Mouse (Mus musculus) leukemia stem cell, adult 10-12 weeks (primary cell): ENCODE results near the gene Surf2. TPM values are rescaled to one million over a fixed set of nuclear protein-coding genes. Genes with fewer than 3 reads are reported as not detected.

Source experiments
- polyA plus RNA-seq: library from polyadenylated mRNA; stranded (reverse); fragments of >175 nt; gene quantifications from 2 replicates; pipeline ENCODE4 v1.2.3, GENCODE M21; 2012; ENCODE audit warnings: low replicate concordance

The Surf2 gene
- polyA plus RNA-seq: 5.3 and 19.5 TPM in 2 replicates

DNA sequence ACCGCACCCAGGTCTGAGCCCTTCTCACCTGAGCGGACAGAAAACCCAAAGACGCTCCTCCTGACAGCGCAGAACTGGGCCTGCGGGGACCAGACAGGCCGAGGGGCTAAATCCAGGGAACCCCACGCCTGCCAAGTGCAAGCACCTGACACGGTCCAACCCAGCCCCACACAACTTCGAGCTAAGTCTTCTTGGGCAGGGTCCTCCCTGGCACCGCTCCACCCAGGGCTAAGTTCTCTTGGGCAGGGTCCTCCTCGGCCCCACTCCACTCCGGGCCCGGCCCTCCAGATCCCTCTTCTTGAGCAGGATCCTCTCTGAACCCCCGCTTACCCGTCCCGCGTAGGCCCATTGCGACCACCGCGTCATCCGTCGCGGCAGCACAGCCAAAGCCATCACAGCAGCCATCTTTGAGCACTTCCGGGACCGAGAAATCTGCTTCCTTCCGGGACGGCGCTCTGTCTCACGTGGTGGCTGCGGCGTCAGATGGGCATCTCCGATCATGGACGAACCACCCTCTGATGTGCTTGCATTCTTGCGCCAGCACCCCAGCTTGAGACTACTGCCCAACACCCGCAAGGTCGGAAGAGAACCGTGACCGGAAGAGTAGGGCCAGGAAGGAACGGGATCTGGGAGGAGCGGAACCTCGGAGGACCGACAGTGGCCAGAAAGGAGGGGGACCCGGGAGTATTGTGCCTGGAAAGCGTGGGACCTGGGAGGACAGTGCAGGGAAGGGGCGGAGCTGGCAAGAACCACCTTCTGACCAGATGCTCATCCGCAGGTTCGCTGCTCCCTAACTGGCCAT, at the start of gene Surf2, which contains the start of gene Surf1:
Gene Surf2, plus strand, starts transcription at position 441 of the 802 bp plus-strand sequence.
Gene Surf1, minus strand, starts transcription at position 604 of the 802 bp plus-strand sequence.

DNA sequence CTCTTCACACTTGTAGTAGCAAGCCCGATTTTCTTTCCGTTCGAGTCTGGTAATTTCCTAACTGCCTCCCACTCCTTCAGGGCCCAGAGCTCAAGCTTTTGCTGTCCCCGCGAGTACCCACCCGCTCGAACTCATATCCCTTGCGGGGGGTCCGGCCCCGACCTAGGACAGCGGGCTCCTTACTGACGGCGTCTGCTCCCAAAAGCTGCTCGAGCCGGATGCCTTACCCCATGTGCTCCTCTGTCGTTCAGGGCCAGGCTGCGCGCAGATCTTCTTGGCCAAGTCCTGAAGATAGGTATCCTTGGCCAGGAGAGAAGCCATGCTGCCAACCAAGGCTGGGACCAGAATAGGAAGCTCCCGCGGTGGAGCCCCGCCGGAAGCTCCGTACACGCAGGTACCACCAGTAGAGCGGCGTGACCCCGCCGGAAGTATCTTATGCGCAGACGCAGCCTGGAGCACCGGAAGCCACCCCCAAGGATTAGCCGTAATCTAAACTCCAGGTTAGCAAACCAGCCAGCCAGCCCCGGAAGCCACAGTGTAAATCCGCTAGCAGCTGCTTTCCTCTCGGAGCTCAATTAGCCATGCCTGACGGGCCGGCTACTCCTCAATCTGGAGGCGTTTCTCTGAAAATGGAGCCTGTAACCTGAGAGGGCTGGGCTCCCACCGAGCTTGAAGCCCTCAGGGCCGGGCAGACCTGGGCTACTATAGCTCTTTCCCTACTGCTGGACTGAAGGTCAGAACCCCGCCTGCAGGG, 13.5 kb upstream of the Surf2 start, which contains the start of gene Surf6:
Gene Surf6, minus strand, starts transcription at position 413 of the 754 bp plus-strand sequence.

DNA sequence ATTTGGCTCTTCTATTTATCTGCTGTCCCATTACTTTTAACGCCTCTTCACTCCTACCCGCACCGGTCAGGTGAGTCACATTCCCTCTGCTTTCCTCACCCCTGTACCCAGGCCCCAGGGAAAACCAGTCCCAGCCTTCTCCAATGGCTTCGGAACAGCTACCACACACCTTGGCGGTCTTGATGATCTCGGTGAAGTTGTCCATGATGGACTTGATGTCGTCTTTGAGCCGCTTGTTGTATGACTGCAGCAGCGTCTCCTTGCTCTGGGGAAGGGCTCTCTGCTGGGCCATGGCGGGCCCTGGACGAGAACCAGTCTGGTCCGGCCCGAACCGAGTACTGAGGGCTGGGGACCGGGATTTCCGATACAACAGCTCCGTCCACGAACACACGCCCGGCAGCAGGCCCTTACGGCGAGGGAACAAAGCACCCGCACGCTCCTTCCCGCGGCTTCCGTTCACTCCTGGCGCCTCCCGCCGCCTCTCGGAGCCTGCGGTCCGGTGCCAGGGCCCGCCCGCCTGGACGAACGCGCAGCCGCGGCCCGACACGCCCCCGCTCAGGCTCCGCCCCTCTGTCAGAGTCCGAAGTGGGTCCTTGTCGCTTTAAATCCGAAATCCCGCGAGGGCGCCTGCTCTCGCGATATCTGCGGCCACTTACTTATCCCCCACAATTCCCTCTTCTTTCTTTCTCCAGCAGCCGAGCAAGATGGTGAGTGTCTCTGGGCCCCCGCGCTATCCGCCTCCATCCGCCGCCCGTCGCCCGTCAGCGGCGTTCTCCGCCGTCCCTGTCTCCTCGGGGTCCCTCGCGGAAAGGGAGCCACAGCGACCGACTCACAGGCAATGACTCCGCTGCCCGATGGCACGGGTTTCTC, 5.8 kb upstream of the Surf2 start, which contains the start of the genes Med22 and Rpl7a:
Gene Med22, minus strand, starts transcription at position 554 of the 870 bp plus-strand sequence.
Gene Rpl7a, plus strand, starts transcription at position 641 of the 870 bp plus-strand sequence.

DNA sequence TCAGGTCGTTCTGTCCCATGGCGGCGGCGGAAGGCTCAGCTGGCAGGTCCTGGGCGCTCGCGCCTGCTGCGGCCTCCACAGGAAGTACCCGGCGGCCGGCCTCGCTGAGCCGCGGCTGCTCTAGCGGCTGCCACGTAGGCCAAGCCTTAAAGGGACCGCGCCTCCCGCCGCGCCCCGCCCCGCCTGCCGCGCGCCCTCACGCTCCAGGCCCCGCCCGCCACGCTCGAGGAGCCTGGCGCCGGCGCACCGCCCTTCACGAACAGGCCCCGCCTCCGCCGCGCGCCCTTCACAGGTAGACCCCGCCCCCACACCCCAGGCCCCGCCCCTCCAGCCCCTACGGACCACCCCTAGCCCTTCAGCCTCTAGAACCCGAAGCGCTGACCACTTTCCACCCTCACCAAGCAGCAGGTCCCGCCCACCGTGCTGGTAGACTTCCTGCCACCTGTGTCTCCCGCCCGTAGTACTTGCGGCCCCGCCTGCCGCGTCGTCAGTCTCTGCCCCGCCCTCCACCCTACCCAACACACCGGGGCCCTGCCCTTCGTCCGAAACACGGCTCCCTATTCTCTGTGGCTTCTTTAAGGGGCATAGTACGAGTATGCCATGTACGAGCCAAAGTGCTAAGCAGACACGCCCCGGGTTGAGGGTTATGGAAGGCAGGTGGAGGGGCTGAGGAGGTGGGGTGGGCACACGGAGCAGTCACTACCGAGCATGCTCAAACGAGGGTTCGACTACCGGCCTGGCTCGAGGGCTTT, 17.3 kb downstream of the Surf2 start, which contains the start of the genes Surf4 and Stkld1:
Gene Surf4, minus strand, starts transcription at position 625 of the 752 bp plus-strand sequence.
Gene Stkld1, plus strand, starts transcription at position 744 of the 752 bp plus-strand sequence.

DNA sequence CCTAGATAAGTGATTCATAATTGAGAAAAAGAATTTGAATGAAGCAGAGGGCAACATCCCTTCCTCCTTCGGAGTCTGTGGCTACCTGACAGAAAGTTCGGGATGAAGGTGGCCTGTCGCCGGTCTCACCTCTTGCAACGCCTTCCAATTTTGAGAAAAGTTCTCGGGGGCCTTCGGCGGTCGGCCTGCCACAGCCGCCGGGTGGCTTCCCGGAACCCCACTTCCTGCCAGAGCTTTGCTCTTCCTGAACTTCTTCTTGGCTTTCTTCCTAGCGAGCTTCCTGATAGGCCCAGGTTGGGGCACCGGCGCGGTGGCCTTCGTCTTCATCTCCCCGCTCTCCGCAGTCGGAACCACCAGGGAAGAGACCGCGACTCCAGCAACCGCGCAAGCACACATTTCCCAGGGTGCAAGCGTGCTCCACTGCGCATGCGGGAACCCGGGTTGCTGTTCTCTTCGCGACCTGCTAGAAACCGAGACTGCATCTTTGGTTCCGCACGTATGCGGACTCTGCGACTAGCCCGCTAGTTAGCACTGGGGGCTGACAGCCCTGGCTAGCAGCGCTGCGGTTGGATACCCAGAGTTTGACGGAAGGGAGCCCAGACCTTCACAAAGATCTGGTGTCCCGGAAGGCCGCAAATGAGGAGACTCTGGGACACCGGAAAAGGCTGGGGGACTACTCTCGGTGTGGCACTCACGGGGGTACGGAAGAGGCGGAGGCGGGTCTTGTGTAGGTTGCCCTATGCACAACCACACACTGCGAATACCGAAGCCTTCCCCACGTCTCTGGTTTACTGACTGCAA, 48.0 kb downstream of the Surf2 start, which contains the start of gene Rexo4:
Gene Rexo4, minus strand, starts transcription at position 464 of the 801 bp plus-strand sequence.

Other genes starting within 250 kb of the Surf2 start
- not detected in 2 replicates for gene Lcn4, start 245.1 kb upstream of the Surf2 start, polyA plus RNA-seq
- not detected in 2 replicates for gene Abo, start 51.4 kb upstream of the Surf2 start, polyA plus RNA-seq
- gene Surf6, start 13.5 kb upstream of the Surf2 start, polyA plus RNA-seq: 12.6 and 15.1 TPM in 2 replicates
- gene Med22, start 5.7 kb upstream of the Surf2 start, polyA plus RNA-seq: 82.9 and 99.1 TPM in 2 replicates
- gene Rpl7a, start 5.6 kb upstream of the Surf2 start, polyA plus RNA-seq: 1,075 and 2,403 TPM in 2 replicates
- 2.9 and 16.6 TPM in 2 replicates for gene Surf1, start 163 bp downstream of the Surf2 start, polyA plus RNA-seq
- 60.9 and 87.7 TPM in 2 replicates for gene Surf4, start 17.6 kb downstream of the Surf2 start, polyA plus RNA-seq
- gene Stkld1, start 17.7 kb downstream of the Surf2 start, polyA plus RNA-seq: not detected in 2 replicates
- 72.7 and 93.2 TPM in 2 replicates for gene Rexo4, start 48.0 kb downstream of the Surf2 start, polyA plus RNA-seq
- not detected in 2 replicates for gene Adamts13, start 57.0 kb downstream of the Surf2 start, polyA plus RNA-seq
- gene Cacfd1, start 93.6 kb downstream of the Surf2 start, polyA plus RNA-seq: 18.5 and 21.5 TPM in 2 replicates
- 2.5 and 4.7 TPM in 2 replicates for gene Slc2a6, start 111.6 kb downstream of the Surf2 start, polyA plus RNA-seq
- gene Mymk, start 155.8 kb downstream of the Surf2 start, polyA plus RNA-seq: 0.13 TPM in 1 of 2 replicates, not detected in the other
- gene Adamtsl2, start 163.0 kb downstream of the Surf2 start, polyA plus RNA-seq: 0.85 TPM in 1 of 2 replicates, not detected in the other
- gene Fam163b, start 226.1 kb downstream of the Surf2 start, polyA plus RNA-seq: not detected in 2 replicates
- not detected in 2 replicates for gene Dbh, start 248.9 kb downstream of the Surf2 start, polyA plus RNA-seq